Mouse (Mus musculus) stomach, adult 2 months (tissue): ENCODE measurements around the gene Cbr3. TPM values are rescaled to one million over a fixed set of nuclear protein-coding genes. Genes with fewer than 3 reads are reported as not detected.

Source experiments
- polyA plus RNA-seq: library from polyadenylated mRNA; depleted of rRNA; stranded (reverse); fragments of >200 nt; gene quantifications from 2 replicates; pipeline ENCODE4 v1.2.3, GENCODE M21; 2012; rRNA removed

Gene Cbr3
- polyA plus RNA-seq = 157 and 244 TPM in 2 replicates

GRCm38 (mm10) chr16:93682689-93683507 is at the start of gene Cbr3:
Cbr3 (plus strand) TSS chr16:93683215.

GRCm38 (mm10) chr16:93711411-93712188 is 28.6 kb downstream of the Cbr3 start, which contains the start of gene Dop1b:
Dop1b (plus strand) TSS chr16:93711904.

Other genes starting within 250 kb of the Cbr3 start
- gene Setd4, start 79.2 kb upstream of the Cbr3 start, polyA plus RNA-seq = 8.3 and 10.1 TPM in 2 replicates
- gene Cbr1, start 77.4 kb upstream of the Cbr3 start, polyA plus RNA-seq = 280 and 286 TPM in 2 replicates
- gene Gm5678, start 55.1 kb upstream of the Cbr3 start, polyA plus RNA-seq = not detected in 2 replicates
- 59.0 and 65.4 TPM in 2 replicates for gene Dop1b, start 28.7 kb downstream of the Cbr3 start, polyA plus RNA-seq
- gene Morc3, start 148.9 kb downstream of the Cbr3 start, polyA plus RNA-seq = 0.31 and 0.71 TPM in 2 replicates
- gene Chaf1b, start 200.7 kb downstream of the Cbr3 start, polyA plus RNA-seq = 1.1 and 1.7 TPM in 2 replicates